Mouse (Mus musculus): Measurements from ENCODE around the gene Rin3.

Gene Rin3

DNA sequence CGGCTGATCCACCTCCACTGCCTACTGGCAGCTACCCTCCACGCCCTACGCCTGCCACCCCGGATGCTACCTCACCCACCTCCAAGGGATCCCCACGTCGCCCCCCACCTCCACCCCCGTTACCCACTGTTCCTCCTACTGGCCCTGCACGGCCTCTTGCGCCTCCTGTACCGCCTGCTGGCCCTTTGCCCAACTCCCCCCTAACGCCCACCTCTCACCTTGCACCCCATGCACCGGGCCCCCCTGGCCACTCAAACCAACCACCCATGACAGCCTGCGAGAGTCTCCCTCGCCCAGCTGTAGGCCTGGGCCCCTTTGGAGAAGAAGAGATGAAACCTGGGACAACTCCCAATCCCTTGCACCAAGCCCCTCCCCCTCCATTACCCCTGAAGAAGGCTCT, 85.7 kb downstream of the Rin3 start:
- no peak for DNase-seq (ENCODE audit: extremely low read depth, low read depth, low spot score)

GRCm38 (mm10) chr12:102369488-102370235, 86.8 kb downstream of the Rin3 start:
- DNase-seq (ENCODE audit: extremely low read depth, low read depth, low spot score) = no peak

GRCm38 (mm10) chr12:102370931-102371500, 88.2 kb downstream of the Rin3 start:
- no peak for DNase-seq (ENCODE audit: extremely low read depth, low read depth, low spot score)

GRCm38 (mm10) chr12:102372322-102372721, 89.5 kb downstream of the Rin3 start:
- DNase-seq (ENCODE audit: extremely low read depth, low read depth, low spot score) = no peak

DNA sequence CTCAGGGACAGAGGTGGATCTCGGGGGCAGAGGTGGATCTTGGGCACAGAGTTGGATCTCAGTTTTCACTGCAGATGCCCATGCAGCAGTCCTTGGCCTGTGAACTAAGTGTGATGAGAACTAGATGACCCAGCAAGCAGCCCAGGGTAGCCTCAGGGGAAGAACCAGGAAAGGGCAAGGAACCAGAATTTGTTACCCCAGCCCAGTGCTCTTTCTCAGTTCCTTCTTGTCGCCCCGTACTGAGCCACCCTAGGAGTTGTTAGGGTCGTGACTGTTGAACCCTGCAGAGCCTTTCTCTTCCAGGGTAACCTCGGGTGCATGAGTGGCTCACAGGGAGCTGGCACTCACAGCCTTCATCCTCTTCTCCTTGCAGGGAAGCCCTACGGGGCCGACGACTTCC, 99.3 kb downstream of the Rin3 start:
- no peak for DNase-seq (ENCODE audit: extremely low read depth, low read depth, low spot score)

DNA sequence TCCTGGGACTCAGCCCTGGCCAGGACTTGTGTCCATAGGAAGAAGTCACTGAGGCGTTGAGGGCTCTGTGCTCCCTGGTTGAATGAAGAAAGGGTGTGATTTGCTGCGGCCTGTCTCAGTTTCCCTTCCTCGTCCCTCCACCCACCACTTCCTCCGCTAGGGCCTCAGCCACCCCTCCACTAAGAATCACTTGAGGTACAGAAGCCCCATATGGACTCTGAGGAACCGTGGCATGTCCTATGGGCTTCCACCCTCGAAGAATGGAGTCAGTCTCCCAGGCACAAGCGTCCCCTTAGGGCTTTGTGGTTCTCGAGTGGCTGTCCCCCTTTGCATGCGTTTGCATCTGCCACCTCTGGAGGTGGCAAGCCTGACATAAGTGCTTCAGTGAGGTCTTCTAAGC, 100.4 kb downstream of the Rin3 start:
- DNase-seq (ENCODE audit: extremely low read depth, low read depth, low spot score) = no peak

GRCm38 (mm10) chr12:102384819-102385218, 102.0 kb downstream of the Rin3 start:
- DNase-seq (ENCODE audit: extremely low read depth, low read depth, low spot score) = no peak

GRCm38 (mm10) chr12:102387219-102387917, 104.5 kb downstream of the Rin3 start:
- no peak for DNase-seq (ENCODE audit: extremely low read depth, low read depth, low spot score)

DNA sequence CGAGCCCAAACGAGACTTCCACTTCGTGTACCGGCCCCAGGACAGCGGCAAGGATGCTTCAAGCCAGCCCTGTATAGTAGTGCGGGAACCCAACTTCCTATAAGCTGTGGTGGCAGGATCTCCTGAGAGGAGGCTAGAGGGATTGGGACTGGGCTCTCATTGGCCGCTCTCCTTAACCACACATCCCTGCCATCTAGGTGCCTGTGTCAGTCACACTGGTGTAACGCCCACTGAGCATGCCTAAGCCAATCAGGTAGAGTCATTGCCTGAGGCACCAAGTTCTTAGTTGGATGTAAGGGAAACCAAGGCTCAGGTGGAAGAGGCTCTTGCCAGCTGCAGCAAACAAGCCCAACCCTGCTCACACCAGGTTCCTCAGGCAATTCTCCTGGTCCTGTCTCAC, 107.2 kb downstream of the Rin3 start:
- no peak for DNase-seq (ENCODE audit: extremely low read depth, low read depth, low spot score)

- DNase-seq (ENCODE audit: extremely low read depth, low read depth, low spot score) = no peak
Measured at GRCm38 (mm10) chr12:102391109-102391508, 108.3 kb downstream of the Rin3 start.

DNA sequence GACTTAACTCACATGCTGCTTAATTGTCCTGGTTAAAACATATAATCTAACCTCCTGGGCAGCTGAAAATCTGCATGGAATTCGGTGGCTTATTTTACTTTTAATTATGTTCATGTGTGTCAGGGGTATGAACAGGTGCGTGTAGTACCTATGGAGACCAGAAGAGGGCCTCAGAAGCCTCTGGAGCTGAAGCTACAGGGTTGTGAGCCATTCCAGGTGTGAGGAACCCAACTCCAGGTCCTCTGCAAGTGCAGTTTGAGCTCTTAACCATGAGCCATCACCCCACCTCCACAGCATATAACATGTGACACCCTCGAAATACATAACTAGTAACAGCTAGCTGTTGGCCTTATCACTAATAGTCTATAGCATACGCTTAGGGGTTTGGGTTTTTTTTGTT, 109.1 kb downstream of the Rin3 start:
- no peak for DNase-seq (ENCODE audit: extremely low read depth, low read depth, low spot score)

DNA sequence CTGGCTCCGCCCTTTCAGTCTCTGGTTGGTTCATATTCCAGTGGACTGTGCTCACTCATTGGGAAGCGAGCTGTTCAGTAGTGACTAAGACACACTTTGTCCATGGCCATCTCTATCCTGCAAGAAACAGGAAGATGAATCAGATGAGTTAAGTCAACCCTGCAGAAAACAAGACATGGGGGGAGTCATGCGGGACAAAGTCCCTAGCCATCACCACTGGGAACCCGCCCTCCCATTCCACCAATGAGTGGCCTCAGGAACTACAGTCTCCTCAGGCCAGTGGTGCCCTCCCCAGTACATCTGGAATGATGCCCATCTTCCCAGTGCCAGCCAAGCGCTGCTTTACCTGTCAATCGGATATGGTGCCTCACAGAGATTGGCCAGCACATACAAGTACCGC, 111.6 kb downstream of the Rin3 start:
- DNase-seq (ENCODE audit: extremely low read depth, low read depth, low spot score) = no peak

DNA sequence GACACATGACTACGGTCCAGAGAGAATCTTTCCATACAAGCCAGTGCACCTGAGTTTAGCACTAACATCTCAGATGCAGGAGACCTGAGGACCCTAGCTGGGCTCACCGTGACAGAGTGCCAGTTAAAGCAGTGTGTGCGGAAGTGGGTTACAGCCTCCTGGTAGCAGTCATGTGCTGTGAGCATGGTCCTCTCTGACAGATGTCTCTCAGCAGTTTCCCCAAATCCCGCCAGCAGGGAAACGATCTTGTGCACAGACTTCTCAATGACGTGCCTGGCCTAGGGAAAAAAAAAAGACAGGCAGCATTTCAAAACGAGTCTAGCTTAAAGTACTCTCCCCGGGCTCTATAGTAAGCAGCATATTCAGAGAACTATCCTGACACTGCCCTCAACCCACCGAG, 112.7 kb downstream of the Rin3 start:
- DNase-seq (ENCODE audit: extremely low read depth, low read depth, low spot score) = no peak

DNA sequence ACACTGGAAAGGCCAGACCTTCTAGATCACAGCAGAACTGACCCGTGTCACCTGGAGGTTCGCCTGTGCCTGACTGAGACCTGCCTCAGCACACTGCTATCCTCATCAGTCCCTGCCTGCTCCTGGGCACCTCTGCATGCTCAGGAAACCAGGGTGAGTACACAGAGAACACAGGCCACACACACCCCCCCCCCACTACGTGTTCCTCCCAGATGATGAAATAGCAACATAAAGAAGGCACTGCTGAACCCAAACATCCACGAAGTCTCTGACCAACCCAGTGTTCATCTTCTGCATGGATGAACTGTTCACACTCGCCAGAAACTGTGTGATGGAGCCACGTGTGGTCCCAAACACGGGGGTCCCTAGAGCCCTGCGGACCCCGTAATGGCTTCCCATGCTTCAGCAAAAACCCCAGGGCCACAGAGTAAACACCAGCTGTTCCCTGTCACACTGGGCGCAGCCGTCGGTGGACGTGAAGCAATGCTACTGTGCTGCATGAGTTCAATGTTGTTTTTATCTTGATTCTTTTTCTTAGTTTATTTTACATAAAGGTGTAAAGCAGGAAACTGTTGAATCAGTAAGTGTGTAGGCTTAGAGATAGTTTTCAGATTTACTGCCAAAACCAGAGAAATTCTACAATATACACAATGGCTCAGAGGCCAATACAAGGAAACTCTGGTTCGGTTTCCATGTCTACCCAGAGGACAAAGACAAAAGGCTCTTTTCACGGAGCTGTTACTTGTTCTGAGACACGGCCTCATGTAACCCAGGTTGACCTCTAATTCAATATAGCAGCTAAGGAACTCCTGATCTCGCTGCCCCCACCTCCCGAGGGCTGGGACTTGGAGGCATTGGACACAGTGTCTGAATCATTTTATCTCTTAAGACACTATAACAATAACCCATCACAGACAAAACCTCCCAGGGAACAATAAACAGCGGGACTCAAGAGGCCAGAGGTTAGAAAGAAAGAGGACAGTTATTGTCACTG, 113.4 kb downstream of the Rin3 start:
- DNase-seq (ENCODE audit: extremely low read depth, low read depth, low spot score) = no peak

DNA sequence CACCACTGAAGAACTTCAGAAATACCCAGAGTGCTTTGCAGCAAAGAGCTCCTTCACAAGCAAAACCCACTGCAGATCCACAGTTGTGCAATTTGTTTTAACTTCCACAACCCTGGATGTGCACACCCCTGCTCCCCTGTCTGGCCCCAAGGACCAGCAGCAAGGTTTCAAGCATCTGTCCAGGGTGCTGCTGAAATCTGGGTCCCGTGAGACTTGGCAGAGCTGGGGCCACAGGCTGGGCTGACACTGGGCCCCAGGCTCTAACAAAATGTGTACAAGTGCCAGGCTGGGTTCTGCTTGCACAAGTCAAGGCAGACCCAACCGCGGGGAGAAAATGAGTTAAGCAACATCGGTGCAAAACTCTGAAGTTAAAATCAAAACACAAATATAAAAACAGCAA, 115.7 kb downstream of the Rin3 start:
- DNase-seq (ENCODE audit: extremely low read depth, low read depth, low spot score) = peak; percentile 36

GRCm38 (mm10) chr12:102413171-102413570, 130.3 kb downstream of the Rin3 start:
- no peak for DNase-seq (ENCODE audit: extremely low read depth, low read depth, low spot score)

DNA sequence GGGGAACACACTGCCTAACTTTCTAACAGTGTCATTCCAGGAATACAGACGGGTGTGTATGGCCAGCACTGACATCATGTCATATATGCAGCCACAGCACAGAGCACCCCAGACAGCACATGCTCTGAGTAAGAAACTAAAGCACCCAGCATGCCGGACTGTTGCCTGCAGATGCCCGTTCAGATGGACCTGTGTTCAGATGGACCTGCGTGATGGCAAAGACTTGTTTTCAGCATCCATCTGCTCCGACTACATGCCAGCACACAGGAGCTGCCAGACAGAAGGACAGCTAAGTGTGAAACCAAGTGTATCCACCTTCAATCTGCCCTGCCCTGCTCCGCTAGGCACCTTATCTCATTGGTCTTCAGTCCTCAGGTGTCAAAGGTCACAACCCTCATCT, 131.8 kb downstream of the Rin3 start:
- DNase-seq (ENCODE audit: extremely low read depth, low read depth, low spot score) = no peak

DNA sequence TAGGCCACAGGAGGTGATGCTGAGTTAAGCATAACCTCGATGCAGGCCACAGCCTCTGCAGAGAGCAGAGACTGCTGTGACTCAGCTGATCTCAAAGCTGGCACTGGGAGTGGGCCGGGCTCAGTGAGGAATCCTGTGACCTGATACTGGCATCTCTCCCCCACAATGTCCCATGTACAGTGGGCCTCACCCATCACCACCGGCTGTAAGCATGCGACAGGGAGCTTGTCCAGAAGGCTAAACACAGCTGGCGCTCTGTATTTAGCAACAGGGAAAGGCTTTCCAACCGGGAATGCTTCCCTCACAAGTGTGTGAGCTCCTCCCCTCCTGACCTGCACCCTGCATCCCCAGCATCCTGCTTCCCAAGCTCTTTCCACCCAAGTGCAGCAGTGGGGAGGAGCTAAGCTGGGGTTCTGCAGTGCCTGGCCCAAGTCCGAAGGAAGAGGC, 133.6 kb downstream of the Rin3 start:
- DNase-seq (ENCODE audit: extremely low read depth, low read depth, low spot score) = no peak

DNA sequence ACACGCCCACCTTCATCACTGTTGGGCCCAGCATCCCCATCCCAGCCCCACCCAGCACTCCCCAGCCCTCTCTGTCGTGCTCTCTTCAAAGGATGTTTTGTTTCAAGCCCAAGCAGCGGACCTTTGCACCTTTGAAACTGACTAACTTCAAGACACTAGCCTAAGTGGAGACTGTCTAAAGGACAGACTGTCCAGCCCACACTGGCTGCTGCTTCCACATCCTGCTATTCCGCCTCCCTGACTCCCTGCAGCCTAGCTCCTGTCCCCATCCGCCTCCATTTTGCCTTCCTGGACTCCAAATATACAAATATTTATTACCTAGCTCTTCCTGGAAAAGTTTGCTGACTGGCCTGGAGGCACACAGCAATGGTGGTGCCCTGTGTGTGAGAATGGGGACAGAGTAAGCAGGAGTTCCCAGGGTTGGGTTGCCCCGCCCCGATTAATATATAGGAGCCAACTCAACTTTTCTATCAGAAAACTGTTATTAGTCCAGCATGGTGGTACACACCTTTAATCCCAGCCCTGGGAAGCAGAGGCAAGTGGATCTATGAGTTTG, 134.2 kb downstream of the Rin3 start:
- DNase-seq (ENCODE audit: extremely low read depth, low read depth, low spot score) = no peak

DNA sequence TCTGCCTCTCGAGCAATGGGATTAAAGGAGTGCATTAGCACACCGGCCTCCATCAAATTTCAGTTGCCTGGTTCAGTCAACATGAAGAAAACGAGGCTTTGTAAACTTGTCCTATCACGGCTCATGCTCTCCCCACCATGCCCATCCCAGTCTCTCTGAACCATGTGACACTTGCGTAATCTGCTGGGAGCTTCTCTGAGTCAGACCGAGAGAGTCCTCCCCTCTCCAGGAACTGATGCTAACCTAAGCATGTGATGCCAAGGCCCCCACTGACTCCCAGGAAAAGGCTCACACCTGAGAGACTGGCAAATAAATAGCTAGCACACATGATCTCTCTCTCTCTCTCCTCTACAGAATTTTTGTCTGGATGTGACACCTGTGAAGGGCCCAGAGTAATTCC, 134.9 kb downstream of the Rin3 start:
- no peak for DNase-seq (ENCODE audit: extremely low read depth, low read depth, low spot score)

DNA sequence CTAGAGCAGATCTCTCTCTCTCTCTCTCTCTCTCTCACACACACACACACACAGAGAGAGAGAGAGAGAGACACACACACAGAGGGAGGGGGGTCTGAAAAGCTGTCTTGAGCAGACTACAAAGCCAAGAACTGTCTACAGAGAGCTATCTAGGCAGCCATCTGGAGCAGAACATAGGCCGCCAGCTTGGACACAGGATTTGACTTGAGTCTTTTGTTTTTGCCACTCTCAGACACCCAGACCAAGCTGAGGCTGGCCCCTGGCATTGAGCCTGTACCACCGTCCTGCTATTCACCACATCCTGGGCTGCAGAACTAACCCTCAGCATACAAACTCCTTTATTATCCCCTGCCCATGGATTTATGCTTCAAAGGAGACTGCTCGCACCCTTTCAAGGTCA, 136.7 kb downstream of the Rin3 start:
- DNase-seq (ENCODE audit: extremely low read depth, low read depth, low spot score) = no peak
